In genomic region chr7:84739965-84740390, GRCm38 (mm10) we compare ENCODE assay signal across 9 mouse cellular contexts. TPM values are rescaled to one million over a fixed set of nuclear protein-coding genes. Genes with fewer than 3 reads are reported as not detected.
DNase-seq lines count a peak whose midpoint lies in the region; ATAC-seq and TF ChIP-seq lines count a peak whose summit lies in the region.
"Had no signal": no experiment of that assay in that cellular context is flagged by ENCODE, and none has a peak within 500 bp of the region (broad histone marks: within the 10 kb centered on the region; RNA-seq: fewer than 3 reads in every experiment).

No protein-coding gene starts in this region.

- TF ChIP-seq CTCF in hindbrain, postnatal 0 days (IDR thresholded peaks at IDR 0.05; ENCODE audit: low read depth), result peak; percentile 38; the same call in 1 of the 2 replicates

- H3K9ac ChIP-seq in hindbrain, postnatal 0 days (replicated peaks; ENCODE audit: low read length), result no peak overlapping the region
- H3K9ac ChIP-seq in hindbrain, embryonic 16.5 days (ENCODE audit: low read depth, low read length), result no peak overlapping the region
- H3K9ac ChIP-seq in limb, embryonic 14.5 days (ENCODE audit: low read depth, low read length, severe bottlenecking), result no peak overlapping the region
- no peak overlapping the region for H3K9ac ChIP-seq in stomach, embryonic 15.5 days

- peak; percentile 74 for DNase-seq in hindbrain, postnatal 0 days (ENCODE audit: low spot score)
- DNase-seq in Muller cell, postnatal 12 days (ENCODE audit: inconsistent ontology term), result peak; percentile 19
- DNase-seq in limb, embryonic 14.5 days (ENCODE audit: low spot score), result peak; percentile 9
- DNase-seq in MN1 (ENCODE audit: low spot score), result no peak
- DNase-seq in spleen, adult 12 weeks (ENCODE audit: low spot score), result no peak

- no peak for ATAC-seq in hindbrain, postnatal 0 days
- ATAC-seq in hindbrain, embryonic 16.5 days, result no peak
- ATAC-seq in granulocyte monocyte progenitor cell, adult 5-6 weeks (replicated peaks; ENCODE audit: poor library complexity, severe bottlenecking), result peak; percentile 20; the same call in 1 of the 2 replicates
- no peak for ATAC-seq in limb, embryonic 14.5 days (ENCODE audit: low FRiP score, low read depth)
- ATAC-seq in stomach, embryonic 15.5 days (ENCODE audit: insufficient read depth, low FRiP score, low read depth), result peak; percentile 43; the same call in 1 of the 2 replicates

- no peaks in the 10 kb centered on the region for H3K9me3 ChIP-seq in hindbrain, postnatal 0 days (ENCODE audit: low read length)
- H3K9me3 ChIP-seq in hindbrain, embryonic 16.5 days (ENCODE audit: control insufficient read depth, low read length), result no peaks in the 10 kb centered on the region
- no peaks in the 10 kb centered on the region for H3K9me3 ChIP-seq in limb, embryonic 14.5 days (ENCODE audit: control insufficient read depth, low read length)
- H3K9me3 ChIP-seq in stomach, embryonic 15.5 days, result no peaks in the 10 kb centered on the region

- no peak overlapping the region for H3K27ac ChIP-seq in hindbrain, postnatal 0 days
- no peak overlapping the region for H3K27ac ChIP-seq in hindbrain, embryonic 16.5 days (ENCODE audit: low read depth, low read length)
- H3K27ac ChIP-seq in limb, embryonic 14.5 days (replicated peaks; ENCODE audit: low read depth, low read length), result no peak overlapping the region
- no peak overlapping the region for H3K27ac ChIP-seq in stomach, embryonic 15.5 days

- no peaks in the 10 kb centered on the region for H3K27me3 ChIP-seq in hindbrain, postnatal 0 days (ENCODE audit: insufficient read depth, low read length)
- no peaks in the 10 kb centered on the region for H3K27me3 ChIP-seq in hindbrain, embryonic 16.5 days (replicated peaks; ENCODE audit: control insufficient read depth, insufficient read depth, low read length)
- H3K27me3 ChIP-seq in limb, embryonic 14.5 days (ENCODE audit: control insufficient read depth, insufficient read depth, low read length), result no peaks in the 10 kb centered on the region
- H3K27me3 ChIP-seq in stomach, embryonic 15.5 days (replicated peaks), result no peaks in the 10 kb centered on the region

- WGBS in hindbrain, postnatal 0 days, result 14% methylated on average over 2 of the region's 2 CpGs
- WGBS in hindbrain, embryonic 16.5 days, result 19% methylated on average over 2 of the region's 2 CpGs
- 30% methylated on average over 2 of the region's 2 CpGs for WGBS in limb, embryonic 14.5 days
- WGBS in stomach, embryonic 15.5 days, result 6% methylated on average over 2 of the region's 2 CpGs

- no peak overlapping the region for H3K4me3 ChIP-seq in hindbrain, postnatal 0 days (ENCODE audit: low read length)
- no peak overlapping the region for H3K4me3 ChIP-seq in hindbrain, embryonic 16.5 days (ENCODE audit: low read length)
- H3K4me3 ChIP-seq in limb, embryonic 14.5 days (replicated peaks; ENCODE audit: low read length), result no peak overlapping the region
- no peak overlapping the region for H3K4me3 ChIP-seq in stomach, embryonic 15.5 days (replicated peaks)
- H3K4me3 ChIP-seq: myocyte had no signal

- no peak overlapping the region for H3K4me2 ChIP-seq in hindbrain, postnatal 0 days (ENCODE audit: low read depth, low read length)
- H3K4me2 ChIP-seq in hindbrain, embryonic 16.5 days (ENCODE audit: low read length), result no peak overlapping the region
- H3K4me2 ChIP-seq in limb, embryonic 14.5 days (replicated peaks; ENCODE audit: low read depth, low read length, severe bottlenecking), result no peak overlapping the region
- H3K4me2 ChIP-seq in stomach, embryonic 15.5 days, result no peak overlapping the region

- no peaks in the 10 kb centered on the region for H3K4me1 ChIP-seq in hindbrain, postnatal 0 days (ENCODE audit: insufficient read depth, low read length)
- H3K4me1 ChIP-seq in hindbrain, embryonic 16.5 days (ENCODE audit: control insufficient read depth, insufficient read depth, low read depth, low read length), result no peaks in the 10 kb centered on the region
- H3K4me1 ChIP-seq in limb, embryonic 14.5 days (ENCODE audit: control insufficient read depth, insufficient read depth, low read length), result no peaks in the 10 kb centered on the region
- no peaks in the 10 kb centered on the region for H3K4me1 ChIP-seq in stomach, embryonic 15.5 days

- TF ChIP-seq POLR2A in limb, embryonic 14.5 days (IDR thresholded peaks at IDR 0.05; ENCODE audit: borderline replicate concordance, extremely low read depth, insufficient read depth, insufficient read length), result no peak

- no peaks in the 10 kb centered on the region for H3K36me3 ChIP-seq in hindbrain, postnatal 0 days (ENCODE audit: insufficient read depth, low read length)
- H3K36me3 ChIP-seq in hindbrain, embryonic 16.5 days (ENCODE audit: control insufficient read depth, insufficient read depth, low read length), result no peaks in the 10 kb centered on the region
- H3K36me3 ChIP-seq in limb, embryonic 14.5 days (ENCODE audit: control insufficient read depth, insufficient read depth, low read length), result no peaks in the 10 kb centered on the region
- H3K36me3 ChIP-seq in stomach, embryonic 15.5 days, result no peaks in the 10 kb centered on the region

RNA-seq across cellular contexts. Expression of gene Zfand6, which starts 50.2 kb away (rescaled TPM):
- 82.5 and 104 TPM in 2 replicates for total RNA-seq in hindbrain, postnatal 0 days (2014; rRNA removed)
- polyA plus RNA-seq in hindbrain, postnatal 0 days (2015; fragmentation: Nextera tagmentation; extraction: Ambion mirVana), result 141 and 152 TPM in 2 replicates
- 170 and 173 TPM in 2 replicates for polyA plus RNA-seq in hindbrain, embryonic 16.5 days (2015; fragmentation: Nextera tagmentation; extraction: Ambion mirVana)
- total RNA-seq in granulocyte monocyte progenitor cell, adult 5-6 weeks (2014; fragmentation: Nextera tagmentation), result 54.8 and 68.8 TPM in 2 replicates
- 50.8 and 70.7 TPM in 2 replicates for total RNA-seq in granulocyte monocyte progenitor cell, adult 5-6 weeks (2017)
- 159 and 188 TPM in 2 replicates for polyA plus RNA-seq in limb, embryonic 14.5 days (2012; rRNA removed)
- polyA plus RNA-seq in limb, embryonic 14.5 days (2014; fragmentation: Nextera tagmentation; extraction: Ambion mirVana), result 151 and 173 TPM in 2 replicates
- 177 and 188 TPM in 2 replicates for polyA plus RNA-seq in stomach, embryonic 15.5 days (2015; fragmentation: Nextera tagmentation; extraction: Ambion mirVana)

Comparison
In these comparisons a context has a peak if more than half of its experiments do, and no peak if none do; other contexts are left out.
1. ATAC-seq: peak in granulocyte monocyte progenitor cell, adult 5-6 weeks (single experiment) and stomach, embryonic 15.5 days (single experiment); none in hindbrain, postnatal 0 days (single experiment), hindbrain, embryonic 16.5 days (single experiment) and limb, embryonic 14.5 days (single experiment).
2. DNase-seq: peak in hindbrain, postnatal 0 days (single experiment), Muller cell, postnatal 12 days (single experiment) and limb, embryonic 14.5 days (single experiment); none in MN1 (single experiment) and spleen, adult 12 weeks (single experiment).